ENCODE assay signal across 11 mouse cellular contexts in the genomic region with DNA sequence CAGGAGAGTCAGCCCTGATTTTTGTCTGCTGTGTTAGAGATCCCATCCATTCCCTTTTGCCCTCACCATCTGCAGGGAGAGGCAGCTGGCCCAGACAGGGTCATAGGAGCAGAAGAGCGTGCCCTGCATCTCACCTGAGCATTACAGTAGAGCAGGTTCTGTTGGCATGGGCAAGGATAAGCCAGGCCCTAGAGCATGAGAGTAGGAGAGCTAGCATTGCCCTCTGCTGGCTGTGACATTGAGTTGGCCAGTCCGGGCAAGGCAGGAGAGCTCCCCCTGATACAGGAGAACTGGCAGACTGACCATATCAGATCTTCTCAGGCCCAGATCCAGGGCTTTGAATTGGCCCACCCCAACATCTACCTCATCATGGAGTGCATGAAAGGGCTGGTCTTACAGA.
DNase-seq lines count a peak whose midpoint lies in the region; ATAC-seq and TF ChIP-seq lines count a peak whose summit lies in the region.
"Had no signal": no experiment of that assay in that cellular context is flagged by ENCODE, and none has a peak within 500 bp of the region (broad histone marks: within the 10 kb centered on the region; RNA-seq: fewer than 3 reads in every experiment).

No protein-coding gene starts in this region.

- no peaks in the 10 kb centered on the region for H3K9me3 ChIP-seq in forebrain, embryonic 14.5 days (replicated peaks; ENCODE audit: control insufficient read depth, low read length)
- H3K9me3 ChIP-seq: heart, embryonic 10.5 days had no signal

- DNase-seq in gastrocnemius, adult 2 months = peak; percentile 15
- no peak for DNase-seq in gastrocnemius, postnatal 14 days
- peak; percentile 1 for DNase-seq in lung, postnatal 14 days
- DNase-seq in lung, postnatal 4 days = no peak
- DNase-seq in adrenal gland, postnatal 14 days = peak; percentile 11
- DNase-seq in large intestine, adult 2 months (ENCODE audit: low read depth, low spot score) = peak; percentile 3
- DNase-seq in forebrain, embryonic 14.5 days (ENCODE audit: low spot score) = no peak
- DNase-seq in left cerebral cortex, adult 11 months (ENCODE audit: low spot score) = no peak
- DNase-seq: layer of hippocampus, postnatal 36 days had no signal

- no peak overlapping the region for H3K4me3 ChIP-seq in gastrocnemius, adult 2 months
- no peak overlapping the region for H3K4me3 ChIP-seq in forebrain, embryonic 14.5 days (ENCODE audit: low read depth, low read length)
- H3K4me3 ChIP-seq: heart, embryonic 10.5 days had no signal

- no peak overlapping the region for H3K9ac ChIP-seq in forebrain, embryonic 14.5 days (ENCODE audit: low read length)

- no peaks in the 10 kb centered on the region for H3K36me3 ChIP-seq in forebrain, embryonic 14.5 days (ENCODE audit: control insufficient read depth, insufficient read depth, low read length)
- H3K36me3 ChIP-seq: heart, embryonic 10.5 days had no signal

- ATAC-seq in forebrain, embryonic 14.5 days = no peak

- intact Hi-C loops in gastrocnemius, adult 2 months (cut with DNase I) = no loop called here
- intact Hi-C loops in gastrocnemius, postnatal 14 days (cut with DNase I; ENCODE audit: low total_unique reads) = no loop called here

- no peak overlapping the region for H3K27ac ChIP-seq in gastrocnemius, adult 2 months
- no peak overlapping the region for H3K27ac ChIP-seq in forebrain, embryonic 14.5 days (ENCODE audit: low read depth, low read length)
- H3K27ac ChIP-seq: heart, embryonic 10.5 days had no signal

- H3K4me1 ChIP-seq in forebrain, embryonic 14.5 days (ENCODE audit: control insufficient read depth, insufficient read depth, low read length) = no peaks in the 10 kb centered on the region
- H3K4me1 ChIP-seq: heart, embryonic 10.5 days had no signal

- WGBS in large intestine, adult 2 months = 60% methylated on average over 2 of the region's 2 CpGs
- WGBS in forebrain, embryonic 14.5 days = 79% methylated on average over 2 of the region's 2 CpGs

- no peak overlapping the region for H3K4me2 ChIP-seq in forebrain, embryonic 14.5 days (ENCODE audit: low read length)

- no peaks in the 10 kb centered on the region for H3K27me3 ChIP-seq in forebrain, embryonic 14.5 days (replicated peaks; ENCODE audit: control insufficient read depth, insufficient read depth, low read length)
- H3K27me3 ChIP-seq: CH12.LX had no signal

- no peak for TF ChIP-seq CTCF in gastrocnemius, adult 2 months (IDR thresholded peaks at IDR 0.05)

Comparison
In these comparisons a context has a peak if more than half of its experiments do, and no peak if none do; other contexts are left out.
1. DNase-seq: peak in gastrocnemius, adult 2 months (single experiment), lung, postnatal 14 days (single experiment), adrenal gland, postnatal 14 days (single experiment) and large intestine, adult 2 months (single experiment); none in gastrocnemius, postnatal 14 days (single experiment), lung, postnatal 4 days (0 of 2), forebrain, embryonic 14.5 days (single experiment) and left cerebral cortex, adult 11 months (single experiment).